Mouse (Mus musculus) megakaryocyte, embryonic 14.5 days (primary cell): Measurements from ENCODE around the gene Nfic.

ENCODE experiments used
- FLI1 ChIP-seq: IDR thresholded peaks from 2 replicates; pipeline ENCODE4 v1.6.1; 2012; ENCODE audit warnings: low read length, inconsistent platforms, mixed read lengths
- GATA1 ChIP-seq: IDR thresholded peaks from 3 replicates; pipeline ENCODE4 v1.6.1; 2012; ENCODE audit warnings: mixed read lengths, low read length, inconsistent platforms, borderline replicate concordance

DNA sequence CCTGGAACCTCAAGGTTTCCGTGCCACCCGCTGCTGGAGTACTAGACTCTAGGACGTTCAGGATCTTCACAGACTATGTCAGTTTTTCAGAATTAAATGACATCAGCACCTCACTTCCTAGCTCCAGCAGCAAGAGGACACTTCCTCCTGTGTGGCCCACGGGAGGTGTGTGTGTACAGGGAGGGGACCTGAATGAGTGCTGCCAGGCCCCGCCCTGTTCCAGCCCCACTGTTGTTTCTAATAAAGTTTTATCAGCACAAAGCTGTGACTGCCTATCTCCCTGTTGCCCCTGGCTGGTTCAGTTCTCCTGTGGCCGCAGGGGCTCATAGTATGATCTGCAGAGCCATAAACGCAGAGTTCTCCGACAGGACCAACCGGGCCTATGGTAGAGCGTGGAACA is 19.0 kb upstream of the Nfic start:
- TF ChIP-seq GATA1 (no peak), FLI1 (no peak)
